Mouse (Mus musculus) megakaryocyte, adult 5-6 weeks (primary cell): ENCODE data around the gene Lmo1. TPM values are rescaled to one million over a fixed set of nuclear protein-coding genes. Genes with fewer than 3 reads are reported as not detected.

ENCODE experiments used
- ATAC-seq: 2 replicates; pipeline ENCODE4 v1.8.0; 2016; ENCODE audit warnings: mild to moderate bottlenecking, inconsistent platforms; ENCODE audit not compliant: poor library complexity, severe bottlenecking
- total RNA-seq, 2 experiments: library from RNA; stranded (forward) in 1 of 2; stranded (reverse) in 1 of 2; fragments of 153-499, 151-499 nt in 1 of 2; fragments of 221-1000, 200-1000 nt in 1 of 2; gene quantifications; 2 replicates each; pipeline versions ENCODE4 v1.2.3 to v1.2.4; 2015 to 2017

Lmo1 gene
- total RNA-seq, 2 experiments from 2014 or later: 10.9 to 33.6 TPM

GRCm38 (mm10) chr7:109175670-109176625 is 941 bp upstream of the Lmo1 start:
- no peak for ATAC-seq

- peak; percentile 68 for ATAC-seq
Measured at GRCm38 (mm10) chr7:109174337-109174948, 564 bp downstream of the Lmo1 start.

- ATAC-seq: no peak
Measured at GRCm38 (mm10) chr7:109171874-109172273, 3.1 kb downstream of the Lmo1 start.

- peak; percentile 82 for ATAC-seq
Measured at GRCm38 (mm10) chr7:109170441-109170820, 4.6 kb downstream of the Lmo1 start.

GRCm38 (mm10) chr7:109169505-109170440 is 5.2 kb downstream of the Lmo1 start:
- no peak for ATAC-seq

GRCm38 (mm10) chr7:109168716-109169115 is 6.3 kb downstream of the Lmo1 start:
- no peak for ATAC-seq

GRCm38 (mm10) chr7:109165931-109166585 is 8.9 kb downstream of the Lmo1 start:
- ATAC-seq: no peak

GRCm38 (mm10) chr7:109154331-109154730 is 20.7 kb downstream of the Lmo1 start:
- ATAC-seq: no peak

- no peak for ATAC-seq
Measured at GRCm38 (mm10) chr7:109153538-109153937, 21.5 kb downstream of the Lmo1 start.

- no peak for ATAC-seq
Measured at GRCm38 (mm10) chr7:109151088-109151487, 23.9 kb downstream of the Lmo1 start.

- ATAC-seq: no peak
Measured at GRCm38 (mm10) chr7:109145211-109145610, 29.8 kb downstream of the Lmo1 start.

- ATAC-seq: no peak
Measured at GRCm38 (mm10) chr7:109144705-109145104, 30.3 kb downstream of the Lmo1 start.

GRCm38 (mm10) chr7:109142564-109142963 is 32.4 kb downstream of the Lmo1 start:
- no peak for ATAC-seq

GRCm38 (mm10) chr7:109141753-109142152 is 33.3 kb downstream of the Lmo1 start:
- ATAC-seq: no peak

- ATAC-seq: no peak
Measured at GRCm38 (mm10) chr7:109141054-109141453, 34.0 kb downstream of the Lmo1 start.

- ATAC-seq: peak; percentile 92
Measured at GRCm38 (mm10) chr7:109139405-109139804, 35.6 kb downstream of the Lmo1 start.

- ATAC-seq: no peak
Measured at GRCm38 (mm10) chr7:109137441-109137840, 37.6 kb downstream of the Lmo1 start.

GRCm38 (mm10) chr7:109131565-109131964 is 43.4 kb downstream of the Lmo1 start:
- ATAC-seq: no peak

GRCm38 (mm10) chr7:109129946-109130686 is 44.9 kb downstream of the Lmo1 start:
- ATAC-seq: no peak

- no peak for ATAC-seq
Measured at GRCm38 (mm10) chr7:109129442-109129841, 45.6 kb downstream of the Lmo1 start.
